In genomic region chr12:54293248-54293647, GRCm38 (mm10) we compare ENCODE assay signal across 15 mouse cellular contexts.
DNase-seq lines count a peak whose midpoint lies in the region; ATAC-seq and TF ChIP-seq lines count a peak whose summit lies in the region.
"Had no signal": no experiment of that assay in that cellular context is flagged by ENCODE, and none has a peak within 500 bp of the region (broad histone marks: within the 10 kb centered on the region; RNA-seq: fewer than 3 reads in every experiment).

No protein-coding gene starts in this region.

- WGBS in heart, embryonic 16.5 days, result 47% methylated on average over 2 of the region's 2 CpGs
- WGBS in limb, embryonic 10.5 days, result 90% methylated on average over 2 of the region's 2 CpGs
- WGBS in heart, embryonic 12.5 days, result 55% methylated on average over 2 of the region's 2 CpGs

- no peaks in the 10 kb centered on the region for H3K36me3 ChIP-seq in heart, embryonic 16.5 days (ENCODE audit: control insufficient read depth, insufficient read depth)
- no peaks in the 10 kb centered on the region for H3K36me3 ChIP-seq in myocyte (ENCODE audit: control insufficient read depth, insufficient read depth)
- no peaks in the 10 kb centered on the region for H3K36me3 ChIP-seq in limb, embryonic 10.5 days
- H3K36me3 ChIP-seq in heart, embryonic 12.5 days, result no peaks in the 10 kb centered on the region
- H3K36me3 ChIP-seq: embryonic facial prominence, embryonic 12.5 days had no signal

- H3K27me3 ChIP-seq in heart, embryonic 16.5 days (ENCODE audit: control insufficient read depth, insufficient read depth, low read length), result no peaks in the 10 kb centered on the region
- no peaks in the 10 kb centered on the region for H3K27me3 ChIP-seq in myocyte (ENCODE audit: control insufficient read depth, insufficient read depth, insufficient read length)
- H3K27me3 ChIP-seq in limb, embryonic 10.5 days (ENCODE audit: low read depth, poor library complexity, severe bottlenecking), result no peaks in the 10 kb centered on the region
- no peaks in the 10 kb centered on the region for H3K27me3 ChIP-seq in heart, embryonic 12.5 days (replicated peaks)
- H3K27me3 ChIP-seq: embryonic facial prominence, embryonic 12.5 days had no signal

- intact Hi-C loops in heart, postnatal 14 days (cut with DNase I), result no loop called here

- ATAC-seq in heart, embryonic 16.5 days (replicated peaks; ENCODE audit: extremely low read depth, insufficient read depth, low FRiP score), result peak; percentile 63
- no peak for ATAC-seq in heart, embryonic 12.5 days (ENCODE audit: insufficient number of reproducible peaks, low FRiP score)

- no peak overlapping the region for H3K4me2 ChIP-seq in heart, embryonic 16.5 days (ENCODE audit: low read depth, low read length)
- peak overlapping the region; percentile 3 for H3K4me2 ChIP-seq in myocyte (ENCODE audit: low read depth)
- no peak overlapping the region for H3K4me2 ChIP-seq in heart, embryonic 12.5 days
- H3K4me2 ChIP-seq: embryonic facial prominence, embryonic 12.5 days; lung, embryonic 14.5 days had no signal

- no peak overlapping the region for H3K9ac ChIP-seq in heart, embryonic 16.5 days (ENCODE audit: low read length)
- H3K9ac ChIP-seq in heart, embryonic 12.5 days, result no peak overlapping the region
- H3K9ac ChIP-seq: embryonic facial prominence, embryonic 12.5 days; lung, embryonic 14.5 days had no signal

- no peak for TF ChIP-seq POLR2A in myocyte (IDR thresholded peaks at IDR 0.05; ENCODE audit: insufficient read length, low read depth)

- no peak for DNase-seq in heart, postnatal 14 days
- peak; percentile 34 for DNase-seq in Muller cell, postnatal 12 days (ENCODE audit: inconsistent ontology term)
- peak; percentile 64 to 81 for DNase-seq in thymus, postnatal 36 days
- DNase-seq in limb, embryonic 10.5 days (ENCODE audit: low spot score), result no peak
- no peak for DNase-seq in cerebellum, adult 8-10 months
- DNase-seq: adrenal gland, adult 2 months; cerebellum, postnatal 36 days; heart, adult 2 months; kidney, adult 18-20 months; lung, embryonic 14.5 days had no signal

- H3ac ChIP-seq in myocyte (ENCODE audit: control insufficient read depth, insufficient read length), result no peak overlapping the region

- no peak overlapping the region for H3K4me3 ChIP-seq in heart, embryonic 16.5 days (ENCODE audit: low read length)
- H3K4me3 ChIP-seq in myocyte, result no peak overlapping the region
- no peak overlapping the region for H3K4me3 ChIP-seq in limb, embryonic 10.5 days
- H3K4me3 ChIP-seq in heart, embryonic 12.5 days, result no peak overlapping the region
- H3K4me3 ChIP-seq: embryonic facial prominence, embryonic 12.5 days; heart, adult 2 months; megakaryocyte, embryonic 14.5 days had no signal

- H3K27ac ChIP-seq in heart, embryonic 16.5 days (ENCODE audit: low read length), result peak overlapping the region; percentile 4; the same call in 1 of the 2 replicates
- no peak overlapping the region for H3K27ac ChIP-seq in limb, embryonic 10.5 days
- H3K27ac ChIP-seq in heart, embryonic 12.5 days (ENCODE audit: poor library complexity, severe bottlenecking), result no peak overlapping the region
- H3K27ac ChIP-seq: embryonic facial prominence, embryonic 12.5 days; heart, adult 2 months had no signal

- H3K9me3 ChIP-seq in heart, embryonic 16.5 days (replicated peaks; ENCODE audit: control insufficient read depth, low read length), result no peaks in the 10 kb centered on the region
- no peaks in the 10 kb centered on the region for H3K9me3 ChIP-seq in limb, embryonic 10.5 days (replicated peaks)
- no peaks in the 10 kb centered on the region for H3K9me3 ChIP-seq in heart, embryonic 12.5 days (replicated peaks)
- H3K9me3 ChIP-seq: embryonic facial prominence, embryonic 12.5 days; megakaryocyte, embryonic 14.5 days had no signal

- peaks cover 9% of the 10 kb centered on the region for H3K4me1 ChIP-seq in heart, embryonic 16.5 days (ENCODE audit: control insufficient read depth, insufficient read depth, low read length)
- H3K4me1 ChIP-seq in limb, embryonic 10.5 days, result no peaks in the 10 kb centered on the region
- peaks cover 5% of the 10 kb centered on the region; the same call in 1 of the 2 replicates for H3K4me1 ChIP-seq in heart, embryonic 12.5 days (replicated peaks)
- H3K4me1 ChIP-seq: embryonic facial prominence, embryonic 12.5 days had no signal

- no peaks in the 10 kb centered on the region for H3K79me2 ChIP-seq in myocyte (ENCODE audit: control insufficient read depth, insufficient read depth)

TF ChIP-seq in myocyte, 11 proteins besides CTCF, POLR2A, EP300 and RAD21:
- peak; percentile 56 for TF ChIP-seq TCF12 (IDR thresholded peaks at IDR 0.05; ENCODE audit: insufficient read depth, poor library complexity, severe bottlenecking)
- TF ChIP-seq REST (IDR thresholded peaks at IDR 0.05; ENCODE audit: insufficient read depth, insufficient read length), result no peak
- TF ChIP-seq CEBPB (IDR thresholded peaks at IDR 0.05; ENCODE audit: insufficient read depth, poor library complexity, severe bottlenecking), result no peak
- peak; percentile 54 to 89 (median 63) for TF ChIP-seq MYOD1 (IDR thresholded peaks at IDR 0.05; ENCODE audit: control insufficient read depth in 1 of 3, insufficient read length in 2 of 3, low read depth in 2 of 3)
- TF ChIP-seq MYOG (IDR thresholded peaks at IDR 0.05; ENCODE audit: control insufficient read depth in 1 of 3, insufficient read depth in 1 of 3, insufficient read length in 2 of 3, low read depth in 2 of 3), result peak; percentile 5 to 80 (median 78)

Comparison
In these comparisons a context has a peak if more than half of its experiments do, and no peak if none do; other contexts are left out.
1. DNase-seq: peak in Muller cell, postnatal 12 days (single experiment) and thymus, postnatal 36 days (2 of 2); none in heart, postnatal 14 days (0 of 2), limb, embryonic 10.5 days (single experiment) and cerebellum, adult 8-10 months (single experiment).